Mouse (Mus musculus): Measurements from ENCODE around the gene Bdh1. TPM values are rescaled to one million over a fixed set of nuclear protein-coding genes. Genes with fewer than 3 reads are reported as not detected.
A peak's percentile ranks its signal among the peaks of the same experiment; 100 is the strongest.

Bdh1 gene
- polyA plus RNA-seq, 2 experiments = 48.9 to 91.3 TPM

GRCm38 (mm10) chr16:31460506-31460905 is 38.4 kb downstream of the Bdh1 start:
- H3K27me3 ChIP-seq (ENCODE audit: control insufficient read depth, insufficient read depth, low read length) = no peaks in the 10 kb centered on the region
- no peak for ATAC-seq (ENCODE audit: insufficient read depth)
- H3K36me3 ChIP-seq (replicated peaks; ENCODE audit: control insufficient read depth, insufficient read depth, low read depth) = no peaks in the 10 kb centered on the region; the same call in 1 of the 2 replicates
- WGBS (ENCODE audit: insufficient replicate concordance) = 43% methylated on average over 13 of the region's 13 CpGs
- peaks cover 0 to 11% of the 10 kb centered on the region in 2 experiments; a peak in 2 of 4 replicates for H3K4me1 ChIP-seq (replicated peaks; ENCODE audit: control insufficient read depth in 2 of 2, insufficient read depth in 2 of 2, low read length in 1 of 2)
- no peak overlapping the region for H3K4me2 ChIP-seq (ENCODE audit: low read depth)
- H3K9me3 ChIP-seq (ENCODE audit: control insufficient read depth, low read length) = no peaks in the 10 kb centered on the region
- no peak for TF ChIP-seq EP300 (IDR thresholded peaks at IDR 0.05; ENCODE audit: low read depth)
- no peak for TF ChIP-seq CTCF (IDR thresholded peaks at IDR 0.05; ENCODE audit: low read depth)
- H3K9ac ChIP-seq (replicated peaks) = no peak overlapping the region
- H3K27ac ChIP-seq = no peak overlapping the region
- DNase-seq (ENCODE audit: low read depth in 3 of 3, low spot score in 3 of 3) = no peak
- H3K4me3 ChIP-seq (ENCODE audit: insufficient read depth in 1 of 2, low read depth in 2 of 2, low read length in 2 of 2) = no peak overlapping the region

- no peaks in the 10 kb centered on the region for H3K27me3 ChIP-seq (ENCODE audit: control insufficient read depth, insufficient read depth, low read length)
- no peak for DNase-seq (ENCODE audit: low read depth in 3 of 3, low spot score in 3 of 3)
- 51% methylated on average over 5 of the region's 5 CpGs for WGBS (ENCODE audit: insufficient replicate concordance)
- no peak overlapping the region for H3K27ac ChIP-seq
- no peak overlapping the region for H3K9ac ChIP-seq (replicated peaks)
- no peaks in the 10 kb centered on the region; the same call in 1 of the 2 replicates for H3K36me3 ChIP-seq (replicated peaks; ENCODE audit: control insufficient read depth, insufficient read depth, low read depth)
- no peaks in the 10 kb centered on the region for H3K9me3 ChIP-seq (ENCODE audit: control insufficient read depth, low read length)
- no peak overlapping the region for H3K4me3 ChIP-seq (ENCODE audit: insufficient read depth in 1 of 2, low read depth in 2 of 2, low read length in 2 of 2)
- no peak for ATAC-seq (ENCODE audit: insufficient read depth)
- no peak overlapping the region for H3K4me2 ChIP-seq (ENCODE audit: low read depth)
- TF ChIP-seq EP300 (IDR thresholded peaks at IDR 0.05; ENCODE audit: low read depth) = no peak
- no peak for TF ChIP-seq CTCF (IDR thresholded peaks at IDR 0.05; ENCODE audit: low read depth)
- peaks cover 0 to 11% of the 10 kb centered on the region in 2 experiments; a peak in 2 of 4 replicates for H3K4me1 ChIP-seq (replicated peaks; ENCODE audit: control insufficient read depth in 2 of 2, insufficient read depth in 2 of 2, low read length in 1 of 2)
These were observed 39.0 kb downstream of the Bdh1 start for GRCm38 (mm10) chr16:31461046-31461445.

- no peak for ATAC-seq (ENCODE audit: insufficient read depth)
These were observed 40.1 kb downstream of the Bdh1 start for GRCm38 (mm10) chr16:31462113-31462687.

GRCm38 (mm10) chr16:31464953-31465352 is 42.9 kb downstream of the Bdh1 start:
- no peaks in the 10 kb centered on the region for H3K36me3 ChIP-seq (replicated peaks; ENCODE audit: control insufficient read depth, insufficient read depth, low read depth)
- H3K27me3 ChIP-seq (ENCODE audit: control insufficient read depth, insufficient read depth, low read length) = no peaks in the 10 kb centered on the region
- no peak overlapping the region for H3K27ac ChIP-seq
- no peak overlapping the region for H3K4me3 ChIP-seq (ENCODE audit: insufficient read depth in 1 of 2, low read depth in 2 of 2, low read length in 2 of 2)
- 38% methylated on average over 5 of the region's 5 CpGs for WGBS (ENCODE audit: insufficient replicate concordance)
- no peak overlapping the region for H3K4me2 ChIP-seq (ENCODE audit: low read depth)
- DNase-seq (ENCODE audit: low read depth in 3 of 3, low spot score in 3 of 3) = peak in 2 of 3 experiments; percentile 22 to 31
- H3K9ac ChIP-seq (replicated peaks) = no peak overlapping the region
- ATAC-seq (ENCODE audit: insufficient read depth) = peak; percentile 69
- H3K9me3 ChIP-seq (ENCODE audit: control insufficient read depth, low read length) = no peaks in the 10 kb centered on the region
- H3K4me1 ChIP-seq (replicated peaks; ENCODE audit: control insufficient read depth in 2 of 2, insufficient read depth in 2 of 2, low read length in 1 of 2) = peaks cover 0 to 11% of the 10 kb centered on the region in 2 experiments; a peak in 2 of 4 replicates
- no peak for TF ChIP-seq EP300 (IDR thresholded peaks at IDR 0.05; ENCODE audit: low read depth)

More at GRCm38 (mm10) chr16:31462113-31462687, 40.1 kb downstream of the Bdh1 start:
- TF ChIP-seq EP300 (IDR thresholded peaks at IDR 0.05; ENCODE audit: low read depth) = no peak
- TF ChIP-seq CTCF (IDR thresholded peaks at IDR 0.05; ENCODE audit: low read depth) = no peak
- no peaks in the 10 kb centered on the region for H3K9me3 ChIP-seq (ENCODE audit: control insufficient read depth, low read length)
- DNase-seq (ENCODE audit: low read depth in 3 of 3, low spot score in 3 of 3) = no peak
- H3K36me3 ChIP-seq (replicated peaks; ENCODE audit: control insufficient read depth, insufficient read depth, low read depth) = no peaks in the 10 kb centered on the region
- no peaks in the 10 kb centered on the region for H3K27me3 ChIP-seq (ENCODE audit: control insufficient read depth, insufficient read depth, low read length)
- H3K9ac ChIP-seq (replicated peaks) = no peak overlapping the region
- H3K4me1 ChIP-seq (replicated peaks; ENCODE audit: control insufficient read depth in 2 of 2, insufficient read depth in 2 of 2, low read length in 1 of 2) = peaks cover 0 to 11% of the 10 kb centered on the region in 2 experiments; a peak in 2 of 4 replicates
- WGBS (ENCODE audit: insufficient replicate concordance) = 22% methylated on average over 12 of the region's 12 CpGs
- H3K4me2 ChIP-seq (ENCODE audit: low read depth) = no peak overlapping the region
- no peak overlapping the region for H3K27ac ChIP-seq
- no peak overlapping the region for H3K4me3 ChIP-seq (ENCODE audit: insufficient read depth in 1 of 2, low read depth in 2 of 2, low read length in 2 of 2)

DNA sequence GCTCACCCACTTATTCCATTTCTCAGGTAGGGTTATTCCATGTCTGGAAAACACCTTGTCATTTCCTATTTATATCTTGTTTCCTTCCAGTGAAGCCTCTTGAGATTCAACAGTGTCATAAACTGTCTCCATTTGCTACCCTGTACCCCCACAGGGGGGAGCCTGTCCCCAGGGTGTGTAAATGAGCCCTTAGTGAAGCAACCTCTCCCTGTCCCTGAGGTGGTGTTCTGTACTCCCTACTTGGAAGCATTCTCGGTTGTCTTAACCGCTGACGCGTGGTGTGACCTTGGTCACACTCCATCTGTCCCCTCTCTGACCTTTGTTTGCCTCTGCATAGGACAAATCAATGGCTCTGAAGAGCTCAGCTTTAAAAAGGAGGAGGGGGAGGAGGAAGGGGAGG is 43.5 kb downstream of the Bdh1 start:
- TF ChIP-seq EP300 (IDR thresholded peaks at IDR 0.05; ENCODE audit: low read depth) (no peak), CTCF (IDR thresholded peaks at IDR 0.05; ENCODE audit: low read depth) (peak; percentile 47)
- Histone ChIP-seq H3K4me3 (ENCODE audit: insufficient read depth in 1 of 2, low read depth in 2 of 2, low read length in 2 of 2) (no peak overlapping the region), H3K9me3 (ENCODE audit: control insufficient read depth, low read length) (no peaks in the 10 kb centered on the region), H3K9ac (replicated peaks) (no peak overlapping the region), H3K4me1 (replicated peaks; ENCODE audit: control insufficient read depth in 2 of 2, insufficient read depth in 2 of 2, low read length in 1 of 2) (peaks cover 0 to 8% of the 10 kb centered on the region in 2 experiments; a peak in 2 of 4 replicates), H3K4me2 (ENCODE audit: low read depth) (no peak overlapping the region), H3K27me3 (ENCODE audit: control insufficient read depth, insufficient read depth, low read length) (no peaks in the 10 kb centered on the region), H3K36me3 (replicated peaks; ENCODE audit: control insufficient read depth, insufficient read depth, low read depth) (no peaks in the 10 kb centered on the region), H3K27ac (no peak overlapping the region)
- DNase-seq (ENCODE audit: low read depth in 3 of 3, low spot score in 3 of 3) (peak in 1 of 3 experiments; percentile 12), ATAC-seq (ENCODE audit: insufficient read depth) (no peak)
- WGBS (ENCODE audit: insufficient replicate concordance) = 59% methylated on average over 4 of the region's 4 CpGs

Data from liver, embryonic 14.5 days (tissue).